29 mouse cellular contexts compared by ENCODE assay signal in genomic region chr4:103098532-103098931, GRCm38 (mm10).
"Had no signal": no experiment of that assay in that cellular context is flagged by ENCODE, and none has a peak within 500 bp of the region (broad histone marks: within the 10 kb centered on the region; RNA-seq: fewer than 3 reads in every experiment).

No protein-coding gene starts in this region.

- H3K36me3 ChIP-seq: limb, embryonic 10.5 days; limb, embryonic 12.5 days; limb, embryonic 13.5 days; limb, embryonic 15.5 days; liver, embryonic 12.5 days; liver, embryonic 13.5 days; liver, embryonic 15.5 days; lung, embryonic 15.5 days; midbrain, embryonic 10.5 days; midbrain, embryonic 12.5 days; midbrain, embryonic 13.5 days; midbrain, embryonic 15.5 days; neural tube, embryonic 12.5 days had no signal

- DNase-seq: left cerebral cortex, postnatal 4 days; liver; liver, embryonic 13.5 days; liver, postnatal 0 days; lung, adult 18-20 months; lung, adult 2 months; lung, embryonic 14.5 days; lung, postnatal 10 days; lung, postnatal 36 days; lung, postnatal 4 days; midbrain, embryonic 14.5 days had no signal

- H3K4me3 ChIP-seq: limb, embryonic 10.5 days; limb, embryonic 12.5 days; limb, embryonic 13.5 days; limb, embryonic 15.5 days; liver, embryonic 12.5 days; liver, embryonic 13.5 days; liver, embryonic 15.5 days; lung, embryonic 15.5 days; megakaryocyte, embryonic 14.5 days; midbrain, embryonic 10.5 days; midbrain, embryonic 12.5 days; midbrain, embryonic 13.5 days; midbrain, embryonic 15.5 days; myocyte; neural tube, embryonic 12.5 days had no signal

- H3K4me2 ChIP-seq: limb, embryonic 12.5 days; limb, embryonic 13.5 days; limb, embryonic 15.5 days; liver, embryonic 11.5 days; liver, embryonic 12.5 days; liver, embryonic 13.5 days; liver, embryonic 15.5 days; lung, embryonic 14.5 days; lung, embryonic 15.5 days; midbrain, embryonic 11.5 days; midbrain, embryonic 12.5 days; midbrain, embryonic 13.5 days; midbrain, embryonic 15.5 days; neural tube, embryonic 12.5 days had no signal

- H3K4me1 ChIP-seq: limb, embryonic 10.5 days; limb, embryonic 12.5 days; limb, embryonic 13.5 days; limb, embryonic 15.5 days; liver, embryonic 12.5 days; liver, embryonic 13.5 days; liver, embryonic 15.5 days; lung, embryonic 15.5 days; megakaryocyte, embryonic 14.5 days; midbrain, embryonic 10.5 days; midbrain, embryonic 12.5 days; midbrain, embryonic 13.5 days; midbrain, embryonic 15.5 days; neural tube, embryonic 12.5 days had no signal

- H3K27me3 ChIP-seq: limb, embryonic 12.5 days; limb, embryonic 13.5 days; limb, embryonic 15.5 days; liver, embryonic 12.5 days; liver, embryonic 13.5 days; liver, embryonic 15.5 days; lung, embryonic 15.5 days; megakaryocyte, embryonic 14.5 days; midbrain, embryonic 12.5 days; midbrain, embryonic 13.5 days; midbrain, embryonic 15.5 days; neural tube, embryonic 12.5 days had no signal

- H3K27ac ChIP-seq: limb, embryonic 10.5 days; limb, embryonic 12.5 days; limb, embryonic 13.5 days; limb, embryonic 15.5 days; liver, embryonic 12.5 days; liver, embryonic 13.5 days; liver, embryonic 14.5 days; liver, embryonic 15.5 days; lung, embryonic 15.5 days; macrophage; midbrain, embryonic 10.5 days; midbrain, embryonic 12.5 days; midbrain, embryonic 13.5 days; midbrain, embryonic 15.5 days; neural tube, embryonic 12.5 days had no signal

- H3K9ac ChIP-seq: limb, embryonic 12.5 days; limb, embryonic 13.5 days; limb, embryonic 15.5 days; liver, embryonic 12.5 days; liver, embryonic 13.5 days; liver, embryonic 14.5 days; liver, embryonic 15.5 days; liver, postnatal 0 days; lung, embryonic 14.5 days; lung, embryonic 15.5 days; midbrain, embryonic 12.5 days; midbrain, embryonic 13.5 days; midbrain, embryonic 15.5 days; neural tube, embryonic 12.5 days had no signal

- H3K9me3 ChIP-seq: limb, embryonic 10.5 days; limb, embryonic 12.5 days; limb, embryonic 13.5 days; limb, embryonic 15.5 days; liver, embryonic 12.5 days; liver, embryonic 13.5 days; liver, embryonic 15.5 days; lung, embryonic 15.5 days; megakaryocyte, embryonic 14.5 days; midbrain, embryonic 10.5 days; midbrain, embryonic 12.5 days; midbrain, embryonic 13.5 days; midbrain, embryonic 15.5 days; neural tube, embryonic 12.5 days had no signal
